In the genomic region with DNA sequence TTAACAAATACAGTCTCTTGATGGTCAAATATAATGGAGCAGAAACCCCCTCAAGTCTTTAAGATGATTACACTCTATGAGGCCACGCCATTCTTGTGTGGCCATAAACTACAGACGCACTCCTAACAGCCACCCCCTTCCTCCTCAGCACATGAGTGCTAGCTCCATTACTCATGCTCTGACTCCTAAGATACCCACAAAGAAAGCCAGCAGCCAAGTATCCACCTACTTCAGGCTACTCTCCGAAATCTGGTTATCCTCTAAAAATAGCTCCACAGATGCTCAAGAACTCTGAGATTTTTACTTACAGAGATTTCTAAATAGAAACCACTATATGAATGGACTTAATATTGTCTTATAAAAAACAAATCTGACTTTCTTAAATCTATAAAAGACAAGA, we compare ENCODE assay signal across 13 mouse cellular contexts. TPM values are rescaled to one million over a fixed set of nuclear protein-coding genes. Genes with fewer than 3 reads are reported as not detected.
DNase-seq lines count a peak whose midpoint lies in the region; ATAC-seq lines count a peak whose summit lies in the region.
"Had no signal": no experiment of that assay in that cellular context is flagged by ENCODE, and none has a peak within 500 bp of the region (broad histone marks: within the 10 kb centered on the region; RNA-seq: fewer than 3 reads in every experiment).

No protein-coding gene starts in this region.

- H3K9me3 ChIP-seq in hindbrain, embryonic 14.5 days (ENCODE audit: control insufficient read depth, low read length) = no peaks in the 10 kb centered on the region
- H3K9me3 ChIP-seq: G1E; intestine, embryonic 15.5 days; limb, embryonic 15.5 days had no signal

- H3K27me3 ChIP-seq in hindbrain, embryonic 14.5 days (ENCODE audit: control insufficient read depth, insufficient read depth, low read length) = no peaks in the 10 kb centered on the region
- H3K27me3 ChIP-seq: intestine, embryonic 15.5 days; limb, embryonic 15.5 days had no signal

- H3K4me2 ChIP-seq in hindbrain, embryonic 14.5 days (replicated peaks) = peak overlapping the region; percentile 99
- H3K4me2 ChIP-seq: intestine, embryonic 15.5 days; limb, embryonic 15.5 days had no signal

- 0 out of 2 replicates have a peak overlapping the region, but pooled peaks have one; percentile 2 for H3K4me3 ChIP-seq in hindbrain, embryonic 14.5 days (replicated peaks; ENCODE audit: low read length)
- H3K4me3 ChIP-seq: erythroblast, embryonic 14.5 days; intestine, embryonic 15.5 days; limb, embryonic 15.5 days had no signal

- H3K4me1 ChIP-seq in hindbrain, embryonic 14.5 days (replicated peaks; ENCODE audit: control insufficient read depth, insufficient read depth, low read length) = peaks cover 23% of the 10 kb centered on the region
- H3K4me1 ChIP-seq: intestine, embryonic 15.5 days had no signal

- no peak overlapping the region for H3K27ac ChIP-seq in hindbrain, embryonic 14.5 days
- H3K27ac ChIP-seq: intestine, embryonic 15.5 days; limb, embryonic 15.5 days had no signal

- H3K36me3 ChIP-seq in hindbrain, embryonic 14.5 days (replicated peaks; ENCODE audit: control insufficient read depth, insufficient read depth) = 0 out of 2 replicates have a peak, but pooled peaks cover 7% of the 10 kb centered on the region
- H3K36me3 ChIP-seq: intestine, embryonic 15.5 days; limb, embryonic 15.5 days had no signal

- ATAC-seq in hindbrain, embryonic 14.5 days (ENCODE audit: low FRiP score) = no peak
- ATAC-seq: intestine, embryonic 15.5 days had no signal

- no peak overlapping the region for H3K9ac ChIP-seq in hindbrain, embryonic 14.5 days
- H3K9ac ChIP-seq: intestine, embryonic 15.5 days; limb, embryonic 15.5 days had no signal

- 66% methylated on average over 3 of the region's 3 CpGs for WGBS in hindbrain, embryonic 14.5 days

- DNase-seq in layer of hippocampus, adult 9-11 months = peak; percentile 33
- no peak for DNase-seq in layer of hippocampus, postnatal 14 days (ENCODE audit: low spot score in 2 of 2)
- peak; percentile 24 to 70 for DNase-seq in right cerebral cortex, postnatal 36 days (ENCODE audit: low spot score in 2 of 2)
- no peak for DNase-seq in right cerebral cortex, postnatal 14 days
- DNase-seq in hindbrain, embryonic 14.5 days (ENCODE audit: low spot score) = no peak
- DNase-seq in adrenal gland, postnatal 10 days = no peak
- DNase-seq in adrenal gland, adult 18-20 months (ENCODE audit: low spot score in 2 of 2) = no peak
- DNase-seq: kidney, postnatal 36 days; lung, postnatal 10 days had no signal

RNA-seq across cellular contexts. Expression of gene Atp2c1, which starts 34.4 kb away (rescaled TPM):
- total RNA-seq in layer of hippocampus, postnatal 14 days (2021) = 100 to 1,000 TPM; 230 to 260 TPM
- 118 and 139 TPM in 2 replicates for polyA plus RNA-seq in hindbrain, embryonic 14.5 days (2014; fragmentation: Nextera tagmentation; extraction: Ambion mirVana)
- total RNA-seq in adrenal gland, postnatal 10 days (2021) = 10 to 100 TPM; 54.7 to 63.4 TPM
- 10 to 100 TPM; 88.5 to 89.7 TPM for total RNA-seq in adrenal gland, adult 18-20 months (2021)

Comparison
In these comparisons a context has a peak if more than half of its experiments do, and no peak if none do; other contexts are left out.
1. DNase-seq: peak in layer of hippocampus, adult 9-11 months (single experiment) and right cerebral cortex, postnatal 36 days (2 of 2); none in layer of hippocampus, postnatal 14 days (0 of 2), right cerebral cortex, postnatal 14 days (single experiment), hindbrain, embryonic 14.5 days (single experiment), adrenal gland, postnatal 10 days (single experiment) and adrenal gland, adult 18-20 months (0 of 2).